Mouse (Mus musculus) left cerebral cortex, postnatal 25 days (tissue): ENCODE measurements around the gene Morc4. TPM values are rescaled to one million over a fixed set of nuclear protein-coding genes. Genes with fewer than 3 reads are reported as not detected.

ENCODE experiments used
- DNase-seq, 2 experiments: peaks; one replicate each; pipeline ENCODE4 v3.0.0; 2022; ENCODE audit warnings: low spot score in 2 of 2, mixed read lengths in 1 of 2
- intact Hi-C: fragments of 180-260 bp; cut with DNase I; formaldehyde crosslinking; loops from one replicate; pipeline ENCODE4 v1.15.1; 2025
- total RNA-seq, 2 experiments: library from RNA; stranded (reverse); gene quantifications; 2 replicates each; pipeline ENCODE4 v1.2.3; 2021

Morc4 gene
- total RNA-seq, 2 experiments from 2014 or later: 4.5 to 6.2 TPM

- intact Hi-C loops: no loop called here
- peak in 1 of 2 experiments; percentile 4 for DNase-seq
These were observed 63.0 kb downstream of the Morc4 start for GRCm38 (mm10) chrX:139808501-139808900.

- intact Hi-C loops: no loop called here
- peak in 1 of 2 experiments; percentile 1 for DNase-seq
These were observed 63.4 kb downstream of the Morc4 start for GRCm38 (mm10) chrX:139808085-139808484.

- no peak for DNase-seq
- intact Hi-C loops: no loop called here
These were observed 64.1 kb downstream of the Morc4 start for GRCm38 (mm10) chrX:139807391-139807790.

GRCm38 (mm10) chrX:139805918-139806317 lies 65.6 kb downstream of the Morc4 start:
- intact Hi-C loops: no loop called here
- DNase-seq: no peak

GRCm38 (mm10) chrX:139803028-139803427 lies 68.4 kb downstream of the Morc4 start:
- intact Hi-C loops: no loop called here
- no peak for DNase-seq

- intact Hi-C loops: no loop called here
- no peak for DNase-seq
These were observed 71.0 kb downstream of the Morc4 start, which contains the start of gene Cldn2 for GRCm38 (mm10) chrX:139800406-139800878. Gene Cldn2, plus strand, starts transcription at chrX:139800828.

- intact Hi-C loops: no loop called here
- DNase-seq: no peak
These were observed 71.5 kb downstream of the Morc4 start for GRCm38 (mm10) chrX:139799953-139800352.

- intact Hi-C loops: no loop called here
- no peak for DNase-seq
These were observed 73.6 kb downstream of the Morc4 start for GRCm38 (mm10) chrX:139797875-139798274.

- intact Hi-C loops: no loop called here
- no peak for DNase-seq
These were observed 75.4 kb downstream of the Morc4 start for GRCm38 (mm10) chrX:139796037-139796436.

GRCm38 (mm10) chrX:139794072-139794845 lies 77.2 kb downstream of the Morc4 start:
- intact Hi-C loops: no loop called here
- no peak for DNase-seq

- intact Hi-C loops: no loop called here
- DNase-seq: no peak
These were observed 85.7 kb downstream of the Morc4 start for GRCm38 (mm10) chrX:139785764-139786163.

GRCm38 (mm10) chrX:139783045-139783422 lies 88.4 kb downstream of the Morc4 start:
- no peak for DNase-seq
- intact Hi-C loops: no loop called here

- intact Hi-C loops: no loop called here
- no peak for DNase-seq
These were observed 89.0 kb downstream of the Morc4 start, which contains the start of gene Ripply1 for GRCm38 (mm10) chrX:139782278-139783044. Gene Ripply1, minus strand, starts transcription at chrX:139782353.

- intact Hi-C loops: no loop called here
- no peak for DNase-seq
These were observed 89.9 kb downstream of the Morc4 start for GRCm38 (mm10) chrX:139781563-139781962.

GRCm38 (mm10) chrX:139780988-139781387 lies 90.5 kb downstream of the Morc4 start:
- no peak for DNase-seq
- intact Hi-C loops: no loop called here

GRCm38 (mm10) chrX:139779401-139779800 lies 92.1 kb downstream of the Morc4 start:
- intact Hi-C loops: no loop called here
- no peak for DNase-seq

- intact Hi-C loops: no loop called here
- no peak for DNase-seq
These were observed 92.6 kb downstream of the Morc4 start for GRCm38 (mm10) chrX:139778886-139779285.

GRCm38 (mm10) chrX:139777357-139777756 lies 94.1 kb downstream of the Morc4 start:
- no peak for DNase-seq
- intact Hi-C loops: no loop called here

- intact Hi-C loops: loop anchor here (2.0 kb wide), 1 partner anchor 58 kb away; no protein-coding TSS in a partner anchor
- no peak for DNase-seq
These were observed 96.3 kb downstream of the Morc4 start for GRCm38 (mm10) chrX:139775084-139775612.
